Mouse (Mus musculus): ENCODE results near the gene Gm14124. TPM values are rescaled to one million over a fixed set of nuclear protein-coding genes. Genes with fewer than 3 reads are reported as not detected.
"Not testable (repeated sequence)": the region's sequence is repeated elsewhere in the genome, so short reads cannot be mapped to it uniquely, and the experiment has no call there.

Gene Gm14124
- polyA plus RNA-seq, 1 experiment from 2014 or later: not detected

DNA sequence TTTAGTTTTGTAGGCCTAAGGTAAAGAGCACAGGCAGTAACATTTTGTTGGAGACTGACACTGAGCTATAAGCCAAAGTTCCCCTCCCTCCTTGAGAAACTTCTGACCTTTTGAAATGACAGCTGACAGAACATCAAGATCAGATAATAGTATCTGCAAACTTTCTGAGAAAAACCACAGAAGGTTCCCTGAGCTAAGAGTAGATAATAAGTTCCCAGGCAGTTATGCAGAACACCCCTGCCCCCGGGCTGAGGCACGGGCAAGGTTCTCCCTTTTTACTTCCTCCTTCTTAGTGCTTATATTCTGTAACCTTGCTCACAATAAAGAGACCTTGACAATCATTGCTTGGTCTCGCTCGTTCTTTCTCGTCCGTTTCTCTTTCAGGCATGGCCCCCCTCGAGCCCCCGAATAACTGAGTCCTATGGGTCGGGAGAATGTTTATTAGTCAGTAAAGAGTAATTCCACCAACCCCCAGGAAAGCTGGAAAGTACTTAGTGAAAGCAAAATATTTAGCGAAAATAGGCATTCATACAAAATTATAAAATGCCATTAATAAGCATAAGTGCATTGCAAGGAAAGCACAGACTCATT is 50.0 kb downstream of the Gm14124 start:
- 87% methylated on average over 10 of the region's 10 CpGs for WGBS
- ATAC-seq (ENCODE audit: insufficient read depth, low FRiP score, low TSS enrichment): no peak
- H3K27me3 ChIP-seq (ENCODE audit: control insufficient read depth, insufficient read depth, low read length): no peaks in the 10 kb centered on the region
- no peak overlapping the region for H3K4me3 ChIP-seq (ENCODE audit: low read depth, low read length)
- H3K9me3 ChIP-seq (ENCODE audit: control insufficient read depth, low read length): no peaks in the 10 kb centered on the region
- H3K27ac ChIP-seq (ENCODE audit: low read depth, low read length): no peak overlapping the region
- H3K4me2 ChIP-seq (ENCODE audit: low read depth): no peak overlapping the region
- no peak overlapping the region for H3K9ac ChIP-seq (ENCODE audit: low read length)
- DNase-seq (ENCODE audit: low spot score): no peak
- no peaks in the 10 kb centered on the region for H3K36me3 ChIP-seq (ENCODE audit: control insufficient read depth, insufficient read depth, low read length)
- no peaks in the 10 kb centered on the region for H3K4me1 ChIP-seq (ENCODE audit: control insufficient read depth, insufficient read depth, low read length)

DNA sequence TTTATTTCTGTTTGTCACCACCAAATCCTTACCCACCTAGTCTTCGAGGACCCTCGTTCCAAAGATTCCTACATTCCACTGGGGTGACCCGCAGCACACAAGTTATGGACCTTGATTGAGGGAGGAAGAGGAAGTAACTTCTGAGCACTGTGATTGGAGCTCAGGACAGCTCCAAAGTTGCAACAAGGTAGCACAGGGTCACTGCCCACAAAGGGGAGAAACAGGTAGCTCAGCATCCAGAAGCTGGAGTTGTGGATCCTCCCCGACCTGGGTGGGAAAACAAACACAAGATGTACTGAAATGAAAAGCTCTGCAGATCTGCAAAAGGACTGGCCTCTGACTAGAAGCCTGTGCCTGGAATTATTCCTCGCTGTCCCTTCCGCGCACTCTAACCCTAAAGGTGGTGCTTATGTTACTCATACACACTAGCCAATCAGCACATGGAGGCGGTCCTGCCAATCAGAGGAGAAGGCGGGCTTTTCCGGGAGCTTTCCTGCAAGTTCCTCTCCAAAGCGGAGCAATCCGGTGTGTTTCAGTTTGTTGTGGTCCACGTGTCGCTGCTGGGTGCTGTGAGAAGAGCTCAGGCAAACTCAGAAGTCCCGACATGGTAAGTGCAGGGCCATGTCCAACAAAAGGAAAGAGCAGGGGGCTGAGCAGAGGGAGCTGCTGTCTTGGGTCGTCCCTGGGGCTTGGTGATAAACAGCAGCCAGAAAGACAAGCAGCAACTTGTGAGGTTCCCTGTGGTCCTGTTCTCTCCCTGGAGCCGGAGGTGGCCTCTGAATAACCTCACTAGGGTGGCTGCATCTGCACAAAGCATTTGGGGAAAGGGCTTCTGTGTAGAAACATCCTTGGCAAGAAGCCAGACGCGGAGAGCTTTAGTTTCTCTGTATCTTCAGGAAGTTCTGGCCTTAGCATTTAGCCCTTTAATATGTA is 53.9 kb downstream of the Gm14124 start:
- not testable (repeated sequence) for H3K27me3 ChIP-seq (ENCODE audit: control insufficient read depth, insufficient read depth, low read length); H3K9me3 ChIP-seq (ENCODE audit: control insufficient read depth, low read length); H3K36me3 ChIP-seq (ENCODE audit: control insufficient read depth, insufficient read depth, low read length); H3K4me1 ChIP-seq (ENCODE audit: control insufficient read depth, insufficient read depth, low read length); H3K27ac ChIP-seq (ENCODE audit: low read depth, low read length)
- DNase-seq (ENCODE audit: low spot score): peak; percentile 86
- WGBS: 14% methylated on average over 19 of the region's 19 CpGs
- Histone ChIP-seq H3K9ac (ENCODE audit: low read length) (peak overlapping the region; percentile 54), H3K4me3 (ENCODE audit: low read depth, low read length) (peak overlapping the region; percentile 38), H3K4me2 (ENCODE audit: low read depth) (peak overlapping the region; percentile 46)
- ATAC-seq (ENCODE audit: insufficient read depth, low FRiP score, low TSS enrichment): peak; percentile 99

DNA sequence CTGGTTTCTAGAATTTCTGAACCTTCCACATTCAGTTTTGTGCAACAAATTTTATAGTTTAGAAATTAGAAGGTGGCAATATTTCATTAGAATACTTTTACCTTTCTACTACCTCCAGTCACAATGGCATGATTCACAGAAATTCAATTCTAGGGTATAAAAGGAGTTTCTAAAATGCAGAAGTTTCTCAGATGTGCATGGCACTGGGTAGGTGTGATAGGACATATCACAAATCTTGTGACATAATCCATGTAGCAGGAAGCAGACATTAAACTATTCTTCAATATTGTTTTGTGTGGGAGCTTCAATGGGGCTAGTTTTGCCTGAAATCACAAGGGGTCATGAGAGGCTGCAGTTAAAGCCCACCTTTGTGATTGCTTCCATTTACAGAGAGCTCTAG is 58.8 kb downstream of the Gm14124 start:
- no peak overlapping the region for H3K4me2 ChIP-seq (ENCODE audit: low read depth)

GRCm38 (mm10) chr2:150318973-150319372 is 61.7 kb downstream of the Gm14124 start:
- no peak for DNase-seq (ENCODE audit: low spot score)
- no peak for ATAC-seq (ENCODE audit: insufficient read depth, low FRiP score, low TSS enrichment)
- Histone ChIP-seq H3K27ac (ENCODE audit: low read depth, low read length) (no peak overlapping the region), H3K4me2 (ENCODE audit: low read depth) (no peak overlapping the region), H3K4me3 (ENCODE audit: low read depth, low read length) (no peak overlapping the region), H3K27me3 (ENCODE audit: control insufficient read depth, insufficient read depth, low read length) (no peaks in the 10 kb centered on the region), H3K36me3 (ENCODE audit: control insufficient read depth, insufficient read depth, low read length) (peaks cover 3% of the 10 kb centered on the region), H3K9ac (ENCODE audit: low read length) (no peak overlapping the region), H3K9me3 (ENCODE audit: control insufficient read depth, low read length) (peaks cover 13% of the 10 kb centered on the region; the same call in 1 of the 2 replicates), H3K4me1 (ENCODE audit: control insufficient read depth, insufficient read depth, low read length) (no peaks in the 10 kb centered on the region)
- WGBS: 97% methylated on average over 1 of the region's 1 CpGs

More for the DNA sequence above, 58.8 kb downstream of the Gm14124 start:
- ATAC-seq (ENCODE audit: insufficient read depth, low FRiP score, low TSS enrichment) (no peak), DNase-seq (ENCODE audit: low spot score) (no peak)
- H3K9me3 ChIP-seq (ENCODE audit: control insufficient read depth, low read length): peaks cover 9% of the 10 kb centered on the region; the same call in 1 of the 2 replicates
- no peak overlapping the region for H3K9ac ChIP-seq (ENCODE audit: low read length)
- H3K27me3 ChIP-seq (ENCODE audit: control insufficient read depth, insufficient read depth, low read length): no peaks in the 10 kb centered on the region
- no peaks in the 10 kb centered on the region for H3K4me1 ChIP-seq (ENCODE audit: control insufficient read depth, insufficient read depth, low read length)
- no peak overlapping the region for H3K4me3 ChIP-seq (ENCODE audit: low read depth, low read length)
- peaks cover 3% of the 10 kb centered on the region for H3K36me3 ChIP-seq (ENCODE audit: control insufficient read depth, insufficient read depth, low read length)
- no peak overlapping the region for H3K27ac ChIP-seq (ENCODE audit: low read depth, low read length)

Other genes starting within 250 kb of the Gm14124 start
- 9.8 and 10.0 TPM in 2 replicates for gene Zfp120, start 120.8 kb upstream of the Gm14124 start, polyA plus RNA-seq (2014; fragmentation: Nextera tagmentation; extraction: Ambion mirVana)
- not detected in 2 replicates for gene Gm10770, start 77.8 kb upstream of the Gm14124 start, polyA plus RNA-seq (2014; fragmentation: Nextera tagmentation; extraction: Ambion mirVana)
- not detected in 2 replicates for gene Gm14139, start 75.8 kb upstream of the Gm14124 start, polyA plus RNA-seq (2014; fragmentation: Nextera tagmentation; extraction: Ambion mirVana)
- 10.0 and 14.0 TPM in 2 replicates for gene Zfp937, start 39.4 kb upstream of the Gm14124 start, polyA plus RNA-seq (2014; fragmentation: Nextera tagmentation; extraction: Ambion mirVana)
- gene Gm21994, start 1.9 kb upstream of the Gm14124 start, polyA plus RNA-seq (2014; fragmentation: Nextera tagmentation; extraction: Ambion mirVana): 2.7 and 3.6 TPM in 2 replicates
- gene Gm10130, start 66.2 kb downstream of the Gm14124 start, polyA plus RNA-seq (2014; fragmentation: Nextera tagmentation; extraction: Ambion mirVana): 1.4 and 2.9 TPM in 2 replicates
- 12.6 and 13.0 TPM in 2 replicates for gene 3300002I08Rik, start 105.2 kb downstream of the Gm14124 start, polyA plus RNA-seq (2014; fragmentation: Nextera tagmentation; extraction: Ambion mirVana)
- 8.6 and 9.0 TPM in 2 replicates for gene Zfp442, start 194.0 kb downstream of the Gm14124 start, polyA plus RNA-seq (2014; fragmentation: Nextera tagmentation; extraction: Ambion mirVana)
- 0.34 TPM in 1 of 2 replicates, not detected in the other for gene Zfp345, start 227.6 kb downstream of the Gm14124 start, polyA plus RNA-seq (2014; fragmentation: Nextera tagmentation; extraction: Ambion mirVana)